Mouse (Mus musculus): ENCODE measurements around the gene Enc1.

The Enc1 gene

DNA sequence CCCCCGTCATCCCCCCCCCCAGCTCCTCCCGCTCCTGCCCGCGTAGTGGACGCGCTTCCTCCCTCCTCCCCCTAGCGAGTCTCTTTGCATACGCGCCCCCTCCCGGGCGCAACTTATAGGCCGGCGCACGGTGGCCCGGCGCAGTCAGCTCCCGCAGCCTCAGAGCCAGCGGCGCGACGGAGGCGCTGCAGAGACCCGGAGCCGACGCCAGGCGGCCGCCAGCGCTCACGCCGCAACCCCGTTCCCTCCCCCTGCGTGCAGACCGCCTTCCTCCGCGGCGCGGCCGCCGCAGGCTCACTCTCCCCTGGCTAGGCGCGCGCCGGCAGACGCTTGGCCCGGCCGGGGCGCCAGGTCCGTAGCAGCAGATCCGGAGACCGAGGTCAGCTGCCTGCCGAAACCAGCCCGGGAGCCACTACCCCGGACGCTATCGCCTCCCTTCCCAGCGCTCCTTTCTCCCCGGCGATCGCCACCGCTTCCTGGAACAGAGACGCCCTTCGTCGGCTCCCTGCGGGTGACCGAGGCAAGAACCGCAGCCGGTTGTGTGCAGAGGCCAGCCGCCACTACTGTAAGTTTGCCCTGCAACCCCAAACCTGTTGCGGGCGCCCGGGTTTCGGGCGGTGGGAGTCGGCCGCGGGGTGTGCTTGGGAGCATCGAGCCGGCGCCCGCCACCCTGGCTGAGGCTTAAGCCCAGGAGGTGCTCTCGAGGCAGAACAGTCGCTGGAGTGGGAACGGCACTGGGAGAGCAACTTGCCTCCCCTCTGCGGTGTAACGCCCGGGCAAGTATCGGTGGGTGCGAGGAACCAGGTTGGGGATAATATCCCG is at the start of gene Enc1:
Gene Enc1 (plus strand): TSS at position 141 of the 822 bp plus-strand sequence.
- peak; percentile 89 to 92 for DNase-seq (ENCODE audit: low spot score in 2 of 2)

DNA sequence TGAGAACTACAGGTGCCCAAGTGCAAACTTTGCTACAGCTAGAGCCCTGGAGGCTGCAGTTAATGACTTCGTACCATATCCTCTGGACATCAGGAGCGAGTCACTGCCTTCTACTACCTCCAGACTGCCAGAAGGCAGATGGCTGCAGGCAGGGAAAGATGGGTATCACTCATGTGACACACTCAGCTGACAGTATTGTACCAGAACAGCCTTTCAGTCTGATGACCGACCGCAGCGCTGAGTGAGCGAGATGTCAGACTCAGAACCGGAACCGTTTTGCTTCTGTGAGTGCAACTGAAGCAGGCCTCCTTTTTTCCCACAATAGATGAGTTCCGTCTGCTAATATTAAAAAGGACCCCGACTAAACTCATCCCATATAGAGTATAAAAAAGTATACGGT is 48.3 kb upstream of the Enc1 start:
- no peak for DNase-seq (ENCODE audit: low spot score in 2 of 2)

DNA sequence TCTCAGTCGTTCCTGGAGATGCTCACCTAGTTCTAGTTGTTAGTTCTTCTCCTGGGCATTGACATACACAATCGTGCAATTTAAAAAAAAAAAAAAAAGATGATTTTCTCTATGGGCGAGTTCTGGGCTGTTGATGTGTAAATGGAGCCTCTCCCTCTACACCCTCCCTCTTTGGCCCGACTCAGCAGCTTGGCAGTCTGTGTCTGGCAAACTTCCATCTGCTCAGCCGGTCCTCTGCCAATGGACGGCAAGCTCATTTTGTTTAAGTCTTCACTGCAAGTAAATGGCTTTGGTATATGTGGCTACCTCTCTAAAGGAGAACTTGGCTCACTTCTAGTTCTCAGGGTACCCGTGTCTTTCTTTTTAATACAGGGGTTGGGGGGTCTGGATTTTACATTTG is 47.5 kb upstream of the Enc1 start:
- peak; percentile 57 to 68 for DNase-seq (ENCODE audit: low spot score in 2 of 2)

DNA sequence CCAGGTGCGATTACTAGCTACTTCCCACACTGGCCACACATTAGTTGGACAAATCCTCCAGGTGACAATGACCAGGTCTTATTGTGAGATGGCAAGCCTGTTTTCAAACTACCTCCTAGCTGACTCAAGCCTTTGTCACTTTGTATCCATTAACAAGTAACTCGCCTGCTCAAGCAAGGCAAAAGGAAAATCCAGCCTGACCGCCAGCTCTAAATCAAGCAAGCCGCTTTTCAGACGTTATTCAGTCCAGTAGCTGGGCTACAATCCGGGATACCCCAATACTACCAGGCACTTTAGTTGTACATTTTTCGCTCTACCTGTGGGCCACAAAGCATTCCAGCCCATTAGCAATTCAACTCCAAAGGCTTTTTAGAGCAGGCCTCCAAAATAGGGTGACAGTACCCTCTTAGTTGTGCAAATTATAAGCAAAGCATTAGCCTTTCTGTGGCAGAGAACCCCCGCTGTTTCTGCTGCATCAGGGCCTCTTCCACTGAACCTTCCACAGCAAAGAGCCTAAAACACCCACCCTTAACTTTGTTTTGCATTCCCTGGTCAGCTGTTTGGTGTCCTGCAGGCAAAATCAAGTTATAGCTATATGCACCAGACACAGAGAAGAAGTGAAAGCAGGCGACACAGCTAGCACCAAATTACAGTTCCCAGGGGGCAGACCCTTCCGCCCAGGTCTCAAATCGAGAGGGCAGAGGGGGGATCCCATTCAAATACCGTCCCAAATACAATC is 44.5 kb upstream of the Enc1 start:
- DNase-seq (ENCODE audit: low spot score in 2 of 2) = no peak

DNA sequence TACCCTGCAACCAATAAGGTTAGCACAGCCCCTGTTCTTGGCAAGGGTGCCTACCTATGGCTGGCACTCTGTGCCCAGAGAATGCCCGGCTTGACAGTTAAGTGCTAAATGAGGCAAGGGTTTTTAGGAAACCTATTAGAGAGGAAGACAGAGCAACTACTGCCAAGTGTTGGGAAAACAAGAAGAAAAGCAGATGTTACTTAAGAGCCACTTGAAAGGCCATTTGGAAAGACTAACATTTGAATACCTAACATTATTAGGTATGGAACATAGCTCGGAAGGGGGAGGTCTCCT is 44.0 kb upstream of the Enc1 start:
- no peak for DNase-seq (ENCODE audit: low spot score in 2 of 2)

DNA sequence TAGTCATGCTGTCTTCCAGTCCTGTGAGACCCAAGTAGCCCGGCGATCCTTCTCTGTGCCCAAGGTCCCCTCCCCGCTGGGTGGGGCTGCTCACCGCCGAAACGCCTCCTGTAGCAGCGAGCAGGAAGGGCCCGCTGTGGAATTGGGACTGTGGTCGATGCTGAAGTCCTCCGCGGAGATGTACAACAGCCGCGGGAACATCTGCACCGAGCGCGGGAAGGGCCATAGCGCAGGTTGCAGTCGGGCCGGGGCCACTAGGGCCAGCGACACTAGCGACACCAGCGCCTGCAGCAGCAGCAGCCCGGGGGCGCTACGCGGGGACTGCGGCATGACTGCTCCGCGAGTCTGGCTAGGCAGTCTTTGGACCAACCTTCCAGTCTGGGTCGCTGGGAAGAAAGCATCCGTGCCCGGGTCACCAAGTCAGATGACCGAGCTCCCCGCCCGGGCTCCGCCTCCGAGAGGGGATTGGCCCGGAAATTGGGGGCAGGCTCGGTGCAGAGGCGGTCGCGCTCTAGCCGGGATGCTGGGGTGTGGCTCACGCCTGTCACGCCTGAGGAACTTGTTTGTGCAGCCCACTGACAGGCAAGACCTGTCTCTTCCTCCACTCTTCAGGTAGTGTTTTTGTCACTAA is 42.9 kb upstream of the Enc1 start, which contains the start of gene Hexb:
Gene Hexb (minus strand): TSS at position 426 of the 631 bp plus-strand sequence.
- peak; percentile 86 to 88 for DNase-seq (ENCODE audit: low spot score in 2 of 2)

DNA sequence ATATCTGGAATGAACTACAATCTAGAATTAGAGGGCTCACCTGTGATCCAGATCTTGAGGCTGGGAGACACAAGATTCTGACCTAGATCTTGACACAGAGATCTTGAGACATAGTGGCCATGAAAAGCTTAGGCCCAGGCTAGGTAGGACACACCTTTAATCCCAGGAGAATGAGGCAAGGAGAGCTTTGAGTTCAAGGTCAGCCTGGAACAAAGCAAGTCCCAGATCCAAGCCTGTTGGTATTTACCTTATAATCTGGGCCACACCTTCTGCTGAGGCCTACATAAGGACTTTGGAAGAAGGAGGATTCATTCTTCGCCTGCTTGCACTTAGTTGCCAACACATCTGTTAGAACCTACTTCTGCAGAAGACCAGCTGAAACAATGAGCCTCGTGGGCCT is 41.8 kb upstream of the Enc1 start:
- DNase-seq (ENCODE audit: low spot score in 2 of 2) = no peak

DNA sequence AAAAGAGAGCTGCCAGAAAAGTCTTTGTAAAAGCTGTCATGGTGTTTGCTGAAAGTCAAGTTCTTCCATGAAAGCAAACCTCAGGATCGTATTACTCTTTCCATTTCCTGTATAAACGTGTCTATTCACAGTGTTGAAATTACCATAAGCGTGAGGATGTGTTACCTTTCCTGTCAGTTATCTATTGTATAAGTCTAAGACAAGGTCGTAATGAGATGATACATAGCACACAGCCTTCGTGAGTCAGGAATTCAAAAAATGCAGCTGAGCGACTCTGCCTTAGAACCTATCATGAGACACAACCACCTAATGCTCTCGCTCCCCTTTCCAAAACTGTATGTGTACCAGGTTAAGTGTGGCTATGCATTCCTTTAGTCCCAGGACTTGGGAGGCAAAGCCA is 39.8 kb upstream of the Enc1 start:
- DNase-seq (ENCODE audit: low spot score in 2 of 2) = no peak

DNA sequence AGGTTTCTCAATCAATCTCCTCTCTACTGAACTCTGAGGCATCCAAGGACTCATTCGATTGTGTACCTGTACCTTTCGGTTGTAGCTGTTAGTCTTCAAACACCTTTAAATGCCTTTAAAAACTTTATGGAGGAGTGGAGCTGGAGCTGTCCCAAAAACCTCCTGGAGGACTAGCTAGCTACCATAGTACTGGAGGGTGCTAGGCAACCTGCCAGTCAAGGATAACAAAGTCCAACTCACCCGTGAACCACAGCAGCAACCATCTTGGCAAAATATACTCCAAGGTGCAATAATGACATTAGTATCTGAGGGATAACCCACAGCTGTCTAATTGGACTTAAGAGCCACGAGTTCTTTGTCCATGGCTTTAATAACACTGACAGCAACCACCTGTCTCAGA is 39.0 kb upstream of the Enc1 start:
- no peak for DNase-seq (ENCODE audit: low spot score in 2 of 2)

DNA sequence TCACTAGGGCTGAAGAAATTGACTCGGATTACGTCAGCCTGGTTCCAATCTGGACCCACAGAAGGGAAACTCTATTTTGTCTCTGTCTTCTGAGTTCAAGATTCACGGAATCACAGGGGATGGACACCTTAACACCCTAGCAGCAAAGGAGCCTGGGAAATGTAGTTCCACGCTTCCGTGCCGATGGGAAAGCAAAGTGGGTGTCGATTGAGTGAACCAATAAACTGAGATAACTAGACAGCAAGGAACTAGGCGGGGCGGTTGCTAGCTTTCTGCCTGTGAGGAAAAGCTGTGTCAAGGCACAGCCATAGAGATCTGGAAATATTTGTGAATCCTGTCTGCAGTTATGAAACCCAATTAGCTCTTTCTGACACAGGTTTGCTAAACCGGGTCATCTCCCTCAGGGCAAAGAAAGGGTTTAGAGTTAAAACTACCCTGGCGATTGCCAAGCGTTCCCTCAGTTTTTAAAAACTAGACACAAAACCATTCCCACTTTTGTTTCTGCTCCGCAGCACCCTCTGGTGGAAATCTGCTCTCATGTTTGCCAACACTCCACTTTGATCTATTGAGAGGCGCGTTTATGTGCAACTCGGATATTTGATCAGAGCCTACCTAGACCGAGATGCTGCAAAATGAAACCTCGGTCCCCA is 35.7 kb upstream of the Enc1 start:
- DNase-seq (ENCODE audit: low spot score in 2 of 2) = peak; percentile 85 to 91

DNA sequence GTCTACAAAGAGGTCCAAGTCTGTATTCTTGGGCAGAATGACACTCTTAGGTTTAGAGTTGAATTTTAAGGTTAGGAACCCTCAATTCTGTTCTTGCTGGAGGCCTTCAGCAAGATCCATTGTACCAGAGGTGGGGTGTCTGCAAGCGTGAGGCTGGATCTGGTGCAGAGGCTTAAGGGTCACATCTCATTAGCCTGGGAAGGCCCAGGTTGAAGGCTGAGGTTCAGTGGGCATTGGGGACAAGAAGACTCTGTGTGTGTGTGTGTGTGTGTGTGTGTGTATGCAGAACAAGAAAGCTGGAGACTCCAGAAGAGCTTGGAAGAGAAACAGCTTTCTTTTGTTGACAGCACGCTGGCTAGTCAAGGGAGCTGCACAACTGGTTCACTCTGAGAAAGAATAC is 34.9 kb upstream of the Enc1 start:
- DNase-seq (ENCODE audit: low spot score in 2 of 2) = no peak

DNA sequence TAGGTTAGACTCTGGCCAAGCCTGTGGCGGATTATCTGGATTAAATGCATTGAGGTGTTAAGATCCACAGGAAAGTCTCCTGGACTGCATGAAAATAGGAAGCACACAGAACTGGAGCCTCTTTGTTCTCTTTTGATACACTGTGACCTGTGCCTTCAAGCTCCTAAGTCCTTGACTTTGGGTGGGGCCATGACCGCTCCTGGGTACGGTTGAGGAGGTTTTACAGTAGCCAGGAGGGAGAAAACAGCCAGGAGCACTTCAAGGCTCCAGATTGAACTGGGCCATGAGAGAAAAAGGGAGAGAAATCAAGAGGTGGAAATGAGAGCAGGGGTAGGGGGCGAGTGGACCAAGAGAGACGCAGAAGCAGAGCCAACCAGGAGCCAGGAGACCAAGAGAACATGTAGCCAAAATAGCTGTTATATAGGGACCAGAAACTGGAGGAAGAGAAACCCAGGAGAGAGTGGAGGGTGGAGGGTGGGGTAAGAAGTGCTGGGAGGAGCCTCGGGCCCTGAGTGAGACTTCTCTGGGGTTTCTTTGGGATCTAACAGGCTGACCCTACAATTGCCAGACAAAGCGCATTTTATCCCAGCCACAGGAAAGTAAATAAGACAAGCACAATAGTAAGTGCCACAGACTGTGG is 33.3 kb upstream of the Enc1 start:
- DNase-seq (ENCODE audit: low spot score in 2 of 2) = no peak

DNA sequence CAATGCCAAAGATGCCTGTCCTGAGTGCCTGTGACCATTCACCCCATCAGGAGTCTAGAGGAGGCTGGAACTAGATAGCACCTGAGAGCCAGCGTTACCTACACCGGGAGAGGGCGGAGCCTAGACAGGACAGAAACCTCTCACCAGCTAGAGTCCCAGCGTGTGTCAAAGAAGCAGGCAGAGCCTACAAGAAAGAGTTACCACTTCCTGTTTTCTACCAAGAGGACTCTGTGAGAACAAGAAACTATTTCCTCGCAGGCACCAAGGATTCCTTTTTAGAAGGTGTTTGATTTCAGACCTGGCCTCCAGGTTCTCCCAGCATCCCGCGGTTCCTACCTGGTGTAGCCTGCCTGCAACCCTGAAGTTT is 32.8 kb upstream of the Enc1 start:
- no peak for DNase-seq (ENCODE audit: low spot score in 2 of 2)

DNA sequence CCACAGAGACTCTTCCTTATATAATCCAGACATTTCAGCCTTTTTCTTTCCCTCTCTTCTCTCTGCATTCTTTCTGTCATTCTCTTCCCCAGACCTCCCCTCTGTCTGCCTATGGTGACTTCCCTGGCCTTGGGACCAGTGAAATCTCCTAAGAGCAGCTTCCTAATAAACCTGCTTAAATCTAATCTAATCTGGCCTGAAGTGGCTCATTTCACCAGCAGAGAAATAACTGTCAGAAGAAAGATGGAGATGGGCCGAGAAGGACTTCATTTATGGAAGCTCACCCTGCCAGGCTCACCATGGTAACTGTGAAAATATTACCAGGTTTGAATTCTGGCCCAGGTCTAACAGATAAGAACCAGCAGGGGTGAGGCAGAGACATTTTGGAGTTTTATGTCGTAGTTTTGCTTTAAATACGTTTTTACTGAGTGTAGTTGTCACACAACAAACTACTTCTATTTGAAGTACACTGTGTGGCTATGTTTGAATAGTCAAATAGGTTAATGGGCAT is 32.4 kb upstream of the Enc1 start:
- DNase-seq (ENCODE audit: low spot score in 2 of 2) = no peak

DNA sequence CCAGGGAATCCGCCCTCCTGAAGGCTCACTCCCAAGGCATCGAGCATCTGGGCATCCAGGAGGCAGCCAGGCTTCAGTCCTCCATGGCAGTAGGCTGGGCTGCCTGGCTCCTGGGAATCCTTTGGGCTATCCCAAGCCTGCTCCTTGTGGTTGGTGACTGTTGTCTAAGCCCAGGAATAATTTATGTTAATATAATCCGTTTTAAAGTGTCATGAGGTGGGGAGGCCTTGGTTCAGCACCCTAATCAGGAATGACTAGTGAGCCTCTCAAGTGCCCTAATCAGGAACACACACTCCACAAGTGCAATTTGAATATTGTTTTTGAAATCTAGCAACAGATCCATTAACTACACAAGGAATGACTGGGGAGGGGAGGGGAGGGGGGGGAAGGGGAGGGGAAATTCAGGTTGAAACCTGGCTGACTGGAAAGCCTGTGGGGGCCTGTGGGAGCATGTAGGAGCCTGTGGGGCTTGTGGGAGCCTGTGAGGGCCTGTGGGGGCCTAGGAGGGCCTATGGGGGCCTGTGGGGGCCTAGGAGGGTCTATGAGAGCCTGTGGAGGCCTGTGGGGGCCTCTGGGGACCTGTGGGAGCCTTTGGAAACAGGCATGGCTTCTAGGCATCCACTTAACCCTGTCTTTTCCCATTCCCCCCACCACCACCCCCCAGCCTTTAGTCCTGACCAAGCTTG is 26.2 kb upstream of the Enc1 start:
- no peak for DNase-seq (ENCODE audit: low spot score in 2 of 2)

DNA sequence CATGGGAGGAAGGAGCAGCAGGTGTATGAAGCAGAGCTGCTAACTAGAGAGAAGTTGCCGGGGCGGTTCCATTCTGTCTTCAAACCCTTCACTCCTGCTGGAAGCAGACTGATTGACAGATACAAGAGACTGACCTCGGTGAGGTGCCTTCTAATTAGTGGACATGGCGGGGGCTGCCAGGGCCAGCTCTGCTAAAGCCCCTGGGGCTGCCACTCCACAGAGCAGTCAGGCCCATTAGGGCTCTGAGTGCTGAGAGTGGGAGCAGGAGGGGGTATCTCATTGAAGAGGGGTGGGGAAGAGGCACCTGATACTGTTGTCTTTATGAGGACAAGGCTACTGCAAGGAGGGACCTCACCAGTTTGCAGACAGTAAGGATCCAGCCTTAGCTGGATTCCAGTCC is 25.3 kb upstream of the Enc1 start:
- no peak for DNase-seq (ENCODE audit: low spot score in 2 of 2)

DNA sequence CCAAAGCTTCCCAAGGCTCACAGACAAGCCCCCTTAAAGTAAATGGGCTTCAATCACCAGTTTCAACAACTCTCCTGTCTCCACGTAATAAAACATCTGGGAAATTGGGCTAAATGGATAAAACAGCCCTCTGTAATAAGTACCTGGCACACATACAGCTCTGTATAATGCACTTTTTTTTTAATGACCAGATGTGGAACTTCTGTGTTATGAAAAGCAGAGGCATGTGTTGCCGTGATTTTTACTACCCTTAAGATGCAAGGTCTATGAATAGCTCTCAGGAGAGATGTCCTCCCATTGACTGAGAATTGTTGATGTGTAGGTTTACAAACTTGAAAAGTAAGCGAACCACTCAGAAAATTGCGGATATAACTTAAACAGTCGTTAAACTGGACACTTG is 24.7 kb upstream of the Enc1 start:
- no peak for DNase-seq (ENCODE audit: low spot score in 2 of 2)

DNA sequence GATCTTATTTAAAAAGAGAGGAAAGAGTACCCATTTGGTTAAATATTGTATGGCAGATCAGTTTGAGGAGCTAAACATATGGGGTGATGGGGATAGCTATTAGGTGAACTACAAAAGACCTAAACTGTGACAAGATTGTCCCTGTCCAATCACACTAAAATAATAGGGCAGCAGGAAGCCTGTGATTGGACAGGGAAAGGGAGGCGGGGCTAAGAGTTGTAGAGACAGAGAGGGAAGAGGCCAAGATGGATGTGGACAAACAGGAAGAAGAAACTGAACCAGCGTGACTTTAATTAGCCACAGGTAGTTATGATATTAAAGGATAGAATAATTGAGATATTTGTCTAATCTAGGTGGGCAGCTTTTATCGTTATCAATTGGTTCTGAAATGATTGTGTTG is 20.9 kb upstream of the Enc1 start:
- DNase-seq (ENCODE audit: low spot score in 2 of 2) = no peak

DNA sequence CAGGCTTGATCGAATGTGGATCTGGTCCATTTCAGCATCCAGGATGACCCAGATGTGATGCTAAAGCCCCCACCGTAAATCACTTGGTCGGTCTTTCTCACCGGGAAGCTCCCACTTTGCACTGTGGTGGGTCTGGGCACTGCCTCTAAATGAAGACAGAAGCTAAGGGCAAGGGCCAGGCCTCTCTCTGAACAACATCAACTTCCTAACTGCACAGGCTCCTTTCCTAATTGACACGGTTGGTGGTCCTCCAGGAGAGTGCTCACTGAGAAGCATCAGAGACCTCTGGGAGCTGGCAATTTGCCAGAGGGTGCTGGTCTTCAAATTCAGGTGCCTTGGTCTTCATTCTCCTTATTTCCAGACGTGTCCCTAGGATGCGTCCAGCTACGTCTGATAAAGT is 17.0 kb upstream of the Enc1 start:
- DNase-seq (ENCODE audit: low spot score in 2 of 2) = no peak

DNA sequence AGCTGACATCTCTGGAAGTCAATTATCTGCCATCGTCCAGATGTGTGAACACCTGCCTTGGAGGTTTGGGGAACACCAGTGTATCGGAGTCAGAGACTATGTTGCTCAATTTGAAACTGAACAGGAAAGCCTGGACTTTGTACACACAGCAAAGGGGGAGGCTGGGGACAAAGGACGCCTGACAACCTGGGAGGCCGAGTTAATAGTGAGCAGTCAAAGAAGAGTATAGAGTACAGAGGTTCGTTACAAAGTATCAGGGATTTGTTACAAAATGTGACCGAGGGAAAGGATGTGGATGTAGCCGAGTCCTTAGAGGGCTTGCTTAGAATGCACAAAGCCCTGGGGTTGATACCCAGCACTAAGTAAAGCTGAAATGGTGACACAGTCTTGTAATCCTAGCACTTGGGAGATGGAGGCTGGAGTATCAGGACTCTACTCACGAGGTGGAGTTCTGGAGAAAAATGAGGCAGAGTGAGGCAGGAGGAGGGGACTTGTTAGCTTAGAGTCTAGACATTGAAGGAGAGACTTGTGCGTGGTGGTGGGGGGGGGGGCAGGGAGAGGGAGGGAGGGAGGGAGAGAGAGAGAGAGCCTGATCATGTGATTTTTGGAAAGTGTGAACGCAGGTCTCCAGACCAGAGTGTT is 16.4 kb upstream of the Enc1 start:
- DNase-seq (ENCODE audit: low spot score in 2 of 2) = no peak

DNA sequence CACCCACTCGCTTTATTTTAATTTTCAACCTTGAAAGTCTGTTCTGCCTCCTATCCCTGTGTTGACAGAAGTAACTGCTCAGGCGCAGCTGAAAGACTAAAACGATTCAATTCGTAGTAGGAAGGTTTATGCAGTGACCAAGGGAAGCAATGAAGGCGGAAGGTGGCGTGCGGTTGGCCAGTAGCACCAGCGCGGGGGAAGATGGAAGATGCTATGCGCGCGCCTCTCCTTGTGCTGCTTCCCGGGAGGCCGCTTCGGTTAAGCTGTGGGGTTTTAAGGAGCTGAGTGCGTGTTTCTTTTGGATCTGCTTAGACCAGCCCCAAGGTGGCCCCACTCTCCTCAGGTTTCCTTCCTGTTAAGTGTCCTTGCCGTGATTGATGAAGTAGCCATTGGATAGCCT is 15.8 kb upstream of the Enc1 start:
- no peak for DNase-seq (ENCODE audit: low spot score in 2 of 2)

Data from frontal cortex, postnatal 36 days (tissue).